Mouse (Mus musculus): Measurements from ENCODE around the gene Gab2. TPM values are rescaled to one million over a fixed set of nuclear protein-coding genes. Genes with fewer than 3 reads are reported as not detected.

Gab2 gene
- total RNA-seq, 1 experiment: 1.1 TPM

GRCm38 (mm10) chr7:97208811-97209549 lies 127.6 kb downstream of the Gab2 start:
- H3K36me3 ChIP-seq (ENCODE audit: control insufficient read depth, insufficient read depth, low read length, poor library complexity, severe bottlenecking): no peaks in the 10 kb centered on the region
- no peak overlapping the region for H3K4me3 ChIP-seq (ENCODE audit: insufficient read depth in 1 of 2, low read depth in 1 of 2, low read length in 2 of 2, poor library complexity in 1 of 2, severe bottlenecking in 1 of 2)
- no peak for TF ChIP-seq ZC3H11A (IDR thresholded peaks at IDR 0.05; ENCODE audit: borderline replicate concordance, low read depth, low read length)
- no peak for TF ChIP-seq MAFK (IDR thresholded peaks at IDR 0.05; ENCODE audit: insufficient read depth, low read depth, low read length)
- no peak for TF ChIP-seq ZNF384 (IDR thresholded peaks at IDR 0.05; ENCODE audit: low read depth, low read length)
- no peak for TF ChIP-seq HCFC1 (IDR thresholded peaks at IDR 0.05; ENCODE audit: borderline replicate concordance, insufficient read depth, low read length)
- TF ChIP-seq CHD2 (IDR thresholded peaks at IDR 0.05; ENCODE audit: low read depth, low read length): no peak
- no peak overlapping the region for H3K27ac ChIP-seq (ENCODE audit: insufficient read depth, low read depth, low read length, poor library complexity, severe bottlenecking)
- in situ Hi-C loops (cut with MboI; ENCODE audit: low sequenced_read_pairs in 2 of 2, unreplicated experiment in 2 of 2): no loop called here
- no peaks in the 10 kb centered on the region for H3K4me1 ChIP-seq (ENCODE audit: control insufficient read depth in 2 of 2, insufficient read depth in 2 of 2, low read length in 2 of 2, poor library complexity in 1 of 2)
- no peaks in the 10 kb centered on the region for H3K9me3 ChIP-seq (ENCODE audit: control insufficient read depth, insufficient read depth, low read depth, low read length)
- no peak overlapping the region for H3K9ac ChIP-seq (ENCODE audit: insufficient read depth, low read depth, low read length, poor library complexity, severe bottlenecking)
- no peak for DNase-seq (ENCODE audit: low read depth, low spot score)

DNA sequence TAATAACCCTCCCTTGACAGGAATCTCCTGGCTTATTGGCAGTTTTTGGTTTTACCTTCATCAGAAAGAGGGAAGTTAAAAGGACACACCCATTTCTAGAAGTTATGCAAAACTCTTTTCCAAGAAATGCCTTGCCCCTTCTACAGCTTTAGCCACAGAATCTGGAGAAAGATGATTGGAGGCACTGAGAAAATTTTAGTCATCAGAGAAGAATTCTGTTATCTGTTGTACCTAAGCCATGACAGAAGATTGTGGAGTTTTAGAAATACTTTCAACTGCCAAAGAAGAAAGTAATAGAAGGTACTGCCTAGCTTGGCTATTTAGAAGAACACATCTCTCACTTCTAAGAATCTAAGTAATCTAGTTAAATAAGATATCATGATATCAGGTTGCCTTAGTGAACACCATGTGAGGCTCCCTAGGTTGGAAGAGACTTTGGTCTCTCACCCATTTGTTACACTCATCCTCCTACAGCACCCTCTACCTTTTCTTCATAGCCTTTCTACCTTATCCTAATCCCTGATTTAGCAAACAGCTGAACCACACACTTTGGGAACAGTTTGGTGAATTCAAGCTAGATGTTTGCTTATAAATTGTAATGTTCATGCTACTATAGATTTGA lies 128.8 kb downstream of the Gab2 start:
- Histone ChIP-seq H3K27ac (ENCODE audit: insufficient read depth, low read depth, low read length, poor library complexity, severe bottlenecking) (no peak overlapping the region), H3K9ac (ENCODE audit: insufficient read depth, low read depth, low read length, poor library complexity, severe bottlenecking) (no peak overlapping the region), H3K9me3 (ENCODE audit: control insufficient read depth, insufficient read depth, low read depth, low read length) (no peaks in the 10 kb centered on the region), H3K4me3 (ENCODE audit: insufficient read depth in 1 of 2, low read depth in 1 of 2, low read length in 2 of 2, poor library complexity in 1 of 2, severe bottlenecking in 1 of 2) (no peak overlapping the region), H3K4me1 (ENCODE audit: control insufficient read depth in 2 of 2, insufficient read depth in 2 of 2, low read length in 2 of 2, poor library complexity in 1 of 2) (no peaks in the 10 kb centered on the region), H3K36me3 (ENCODE audit: control insufficient read depth, insufficient read depth, low read length, poor library complexity, severe bottlenecking) (no peaks in the 10 kb centered on the region)
- TF ChIP-seq MAFK (IDR thresholded peaks at IDR 0.05; ENCODE audit: insufficient read depth, low read depth, low read length) (no peak), CHD2 (IDR thresholded peaks at IDR 0.05; ENCODE audit: low read depth, low read length) (no peak)
- in situ Hi-C loops (cut with MboI; ENCODE audit: low sequenced_read_pairs in 2 of 2, unreplicated experiment in 2 of 2): no loop called here
- DNase-seq (ENCODE audit: low read depth, low spot score): no peak

GRCm38 (mm10) chr7:97211117-97211516 lies 129.7 kb downstream of the Gab2 start:
- H3K36me3 ChIP-seq (ENCODE audit: control insufficient read depth, insufficient read depth, low read length, poor library complexity, severe bottlenecking): no peaks in the 10 kb centered on the region
- in situ Hi-C loops (cut with MboI; ENCODE audit: low sequenced_read_pairs in 2 of 2, unreplicated experiment in 2 of 2): no loop called here

DNA sequence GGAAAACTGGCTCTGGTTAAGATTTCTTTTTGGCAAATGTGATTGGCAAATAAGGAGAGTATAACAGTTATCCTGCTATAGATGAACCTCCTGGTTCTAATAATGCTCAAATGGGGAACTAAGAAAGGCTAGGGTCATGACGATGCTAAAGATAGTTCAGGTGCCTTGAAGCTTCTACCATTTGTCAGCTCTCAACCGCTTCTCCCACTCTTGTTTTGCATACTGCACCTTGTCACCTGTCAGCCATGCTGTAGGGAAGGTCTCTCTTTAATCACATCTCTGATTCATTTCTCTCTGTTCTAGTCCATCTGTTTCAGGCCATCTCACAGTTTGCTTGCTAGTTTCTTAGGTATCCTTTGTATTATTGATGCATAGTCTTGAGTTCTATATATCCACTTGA lies 142.4 kb downstream of the Gab2 start:
- no peak for DNase-seq (ENCODE audit: low read depth, low spot score)
- in situ Hi-C loops (cut with MboI; ENCODE audit: low sequenced_read_pairs in 2 of 2, unreplicated experiment in 2 of 2): no loop called here
- no peaks in the 10 kb centered on the region for H3K4me1 ChIP-seq (ENCODE audit: control insufficient read depth in 2 of 2, insufficient read depth in 2 of 2, low read length in 2 of 2, poor library complexity in 1 of 2)
- no peak overlapping the region for H3K27ac ChIP-seq (ENCODE audit: insufficient read depth, low read depth, low read length, poor library complexity, severe bottlenecking)
- TF ChIP-seq ZC3H11A (IDR thresholded peaks at IDR 0.05; ENCODE audit: borderline replicate concordance, low read depth, low read length): no peak
- TF ChIP-seq MAFK (IDR thresholded peaks at IDR 0.05; ENCODE audit: insufficient read depth, low read depth, low read length): no peak
- TF ChIP-seq HCFC1 (IDR thresholded peaks at IDR 0.05; ENCODE audit: borderline replicate concordance, insufficient read depth, low read length): no peak
- no peak for TF ChIP-seq ZNF384 (IDR thresholded peaks at IDR 0.05; ENCODE audit: low read depth, low read length)
- no peak for TF ChIP-seq CHD2 (IDR thresholded peaks at IDR 0.05; ENCODE audit: low read depth, low read length)
- no peaks in the 10 kb centered on the region for H3K9me3 ChIP-seq (ENCODE audit: control insufficient read depth, insufficient read depth, low read depth, low read length)
- no peaks in the 10 kb centered on the region for H3K36me3 ChIP-seq (ENCODE audit: control insufficient read depth, insufficient read depth, low read length, poor library complexity, severe bottlenecking)
- no peak overlapping the region for H3K4me3 ChIP-seq (ENCODE audit: insufficient read depth in 1 of 2, low read depth in 1 of 2, low read length in 2 of 2, poor library complexity in 1 of 2, severe bottlenecking in 1 of 2)
- no peak overlapping the region for H3K9ac ChIP-seq (ENCODE audit: insufficient read depth, low read depth, low read length, poor library complexity, severe bottlenecking)

More at GRCm38 (mm10) chr7:97211117-97211516, 129.7 kb downstream of the Gab2 start:
- H3K9me3 ChIP-seq (ENCODE audit: control insufficient read depth, insufficient read depth, low read depth, low read length): no peaks in the 10 kb centered on the region
- H3K9ac ChIP-seq (ENCODE audit: insufficient read depth, low read depth, low read length, poor library complexity, severe bottlenecking): no peak overlapping the region
- H3K4me1 ChIP-seq (ENCODE audit: control insufficient read depth in 2 of 2, insufficient read depth in 2 of 2, low read length in 2 of 2, poor library complexity in 1 of 2): no peaks in the 10 kb centered on the region
- H3K27ac ChIP-seq (ENCODE audit: insufficient read depth, low read depth, low read length, poor library complexity, severe bottlenecking): no peak overlapping the region
- TF ChIP-seq ZNF384 (IDR thresholded peaks at IDR 0.05; ENCODE audit: low read depth, low read length) (no peak), CHD2 (IDR thresholded peaks at IDR 0.05; ENCODE audit: low read depth, low read length) (no peak), MAFK (IDR thresholded peaks at IDR 0.05; ENCODE audit: insufficient read depth, low read depth, low read length) (no peak), ZC3H11A (IDR thresholded peaks at IDR 0.05; ENCODE audit: borderline replicate concordance, low read depth, low read length) (no peak), HCFC1 (IDR thresholded peaks at IDR 0.05; ENCODE audit: borderline replicate concordance, insufficient read depth, low read length) (no peak)
- no peak overlapping the region for H3K4me3 ChIP-seq (ENCODE audit: insufficient read depth in 1 of 2, low read depth in 1 of 2, low read length in 2 of 2, poor library complexity in 1 of 2, severe bottlenecking in 1 of 2)
- DNase-seq (ENCODE audit: low read depth, low spot score): no peak

All from ES-E14 (cell line).